Mouse (Mus musculus) limb, embryonic 10.5 days (tissue): ENCODE data around the gene Asic2. TPM values are rescaled to one million over a fixed set of nuclear protein-coding genes. Genes with fewer than 3 reads are reported as not detected.
A peak's percentile ranks its signal among the peaks of the same experiment; 100 is the strongest.

Experiments
- DNase-seq: peaks from one replicate; pipeline ENCODE4 v3.0.0-alpha.2; 2017; ENCODE audit warnings: low spot score
- H3K27ac ChIP-seq: fragments of 300-500 bp; sonication (generic); 2 replicates; pipeline ENCODE4 v1.5.1; 2016; ENCODE audit warnings: mild to moderate bottlenecking
- H3K27me3 ChIP-seq: fragments of 300-500 bp; sonication (generic); 2 replicates; pipeline ENCODE4 v1.6.1; 2016; ENCODE audit warnings: low read depth, mild to moderate bottlenecking; ENCODE audit not compliant: poor library complexity, severe bottlenecking
- H3K36me3 ChIP-seq: fragments of 300-500 bp; sonication (generic); 2 replicates; pipeline ENCODE4 v1.6.1; 2016; ENCODE audit warnings: mild to moderate bottlenecking, moderate library complexity
- H3K4me1 ChIP-seq: fragments of 300-500 bp; sonication (generic); 2 replicates; pipeline ENCODE4 v1.6.1; 2016
- H3K4me3 ChIP-seq: fragments of 300-500 bp; sonication (generic); 2 replicates; pipeline ENCODE4 v1.5.1; 2016; ENCODE audit warnings: mild to moderate bottlenecking, moderate library complexity
- H3K9me3 ChIP-seq: fragments of 300-500 bp; sonication (generic); replicated peaks from 2 replicates; pipeline ENCODE4 v1.6.1; 2016; ENCODE audit warnings: mild to moderate bottlenecking
- WGBS: fragments of 180-500 bp; shearing (Covaris S2); methylation state at CpG from one replicate; pipeline ENCODE4 v1.1.7; 2016; 5-methylcytosine and 5-hydroxymethylcytosine counted together
- polyA plus RNA-seq: library from polyadenylated mRNA; unstranded; fragments of >200 nt; fragmentation: Nextera tagmentation; extraction: Ambion mirVana; gene quantifications from 2 replicates; pipeline ENCODE4 v1.2.1, GENCODE M21; 2016

Gene Asic2
- polyA plus RNA-seq, 1 experiment from 2014 or later, result 1.1 TPM

- DNase-seq, result no peak
- Histone ChIP-seq H3K27ac (no peak overlapping the region), H3K9me3 (no peaks in the 10 kb centered on the region), H3K36me3 (no peaks in the 10 kb centered on the region), H3K4me3 (no peak overlapping the region), H3K4me1 (peaks cover 8% of the 10 kb centered on the region), H3K27me3 (no peaks in the 10 kb centered on the region)
- WGBS, result 37% methylated on average over 4 of the region's 4 CpGs
Measured at GRCm38 (mm10) chr11:81647828-81648227, 320.4 kb downstream of the Asic2 start.

GRCm38 (mm10) chr11:81645549-81645948 lies 322.7 kb downstream of the Asic2 start:
- Histone ChIP-seq H3K36me3 (no peaks in the 10 kb centered on the region), H3K4me1 (peaks cover 8% of the 10 kb centered on the region), H3K4me3 (no peak overlapping the region), H3K27ac (no peak overlapping the region), H3K27me3 (no peaks in the 10 kb centered on the region), H3K9me3 (no peaks in the 10 kb centered on the region)
- 86% methylated on average over 3 of the region's 3 CpGs for WGBS
- DNase-seq, result no peak

- H3K4me3 ChIP-seq, result no peak overlapping the region
- no peaks in the 10 kb centered on the region for H3K9me3 ChIP-seq
- H3K27ac ChIP-seq, result no peak overlapping the region
- WGBS, result 91% methylated on average over 9 of the region's 9 CpGs
- no peaks in the 10 kb centered on the region for H3K27me3 ChIP-seq
- no peaks in the 10 kb centered on the region for H3K36me3 ChIP-seq
- H3K4me1 ChIP-seq, result no peaks in the 10 kb centered on the region
- DNase-seq, result no peak
Measured at GRCm38 (mm10) chr11:81636356-81636755, 331.9 kb downstream of the Asic2 start.

GRCm38 (mm10) chr11:81634360-81635350 lies 333.6 kb downstream of the Asic2 start:
- DNase-seq, result peak; percentile 58
- Histone ChIP-seq H3K9me3 (no peaks in the 10 kb centered on the region), H3K4me1 (no peaks in the 10 kb centered on the region), H3K36me3 (no peaks in the 10 kb centered on the region), H3K4me3 (no peak overlapping the region), H3K27me3 (no peaks in the 10 kb centered on the region), H3K27ac (no peak overlapping the region)
- 63% methylated on average over 25 of the region's 25 CpGs for WGBS

GRCm38 (mm10) chr11:81625199-81625598 lies 343.1 kb downstream of the Asic2 start:
- Histone ChIP-seq H3K27me3 (no peaks in the 10 kb centered on the region), H3K4me3 (no peak overlapping the region), H3K4me1 (no peaks in the 10 kb centered on the region), H3K36me3 (no peaks in the 10 kb centered on the region), H3K27ac (no peak overlapping the region), H3K9me3 (no peaks in the 10 kb centered on the region)
- no peak for DNase-seq
- WGBS, result 75% methylated on average over 4 of the region's 4 CpGs

- no peak overlapping the region for H3K27ac ChIP-seq
- H3K4me1 ChIP-seq, result no peaks in the 10 kb centered on the region
- no peaks in the 10 kb centered on the region for H3K27me3 ChIP-seq
- H3K36me3 ChIP-seq, result no peaks in the 10 kb centered on the region
- no peaks in the 10 kb centered on the region for H3K9me3 ChIP-seq
- DNase-seq, result no peak
- no peak overlapping the region for H3K4me3 ChIP-seq
- 70% methylated on average over 6 of the region's 6 CpGs for WGBS
Measured at GRCm38 (mm10) chr11:81620516-81620915, 347.7 kb downstream of the Asic2 start.

- H3K36me3 ChIP-seq, result no peaks in the 10 kb centered on the region
- H3K27ac ChIP-seq, result no peak overlapping the region
- no peak for DNase-seq
- no peak overlapping the region for H3K4me3 ChIP-seq
- peaks cover 21% of the 10 kb centered on the region for H3K4me1 ChIP-seq
- peaks cover 22% of the 10 kb centered on the region for H3K27me3 ChIP-seq
- 80% methylated on average over 8 of the region's 8 CpGs for WGBS
- no peaks in the 10 kb centered on the region for H3K9me3 ChIP-seq
Measured at GRCm38 (mm10) chr11:81616437-81616836, 351.8 kb downstream of the Asic2 start.

- no peaks in the 10 kb centered on the region for H3K36me3 ChIP-seq
- H3K9me3 ChIP-seq, result no peaks in the 10 kb centered on the region
- DNase-seq, result no peak
- no peak overlapping the region for H3K27ac ChIP-seq
- 27% methylated on average over 10 of the region's 10 CpGs for WGBS
- H3K27me3 ChIP-seq, result peaks cover 34% of the 10 kb centered on the region
- peaks cover 21% of the 10 kb centered on the region for H3K4me1 ChIP-seq
- H3K4me3 ChIP-seq, result peak overlapping the region; percentile 43; the same call in 1 of the 2 replicates
Measured at GRCm38 (mm10) chr11:81613869-81614620, 354.2 kb downstream of the Asic2 start.

GRCm38 (mm10) chr11:81612798-81613540 lies 355.3 kb downstream of the Asic2 start:
- Histone ChIP-seq H3K27me3 (peaks cover 34% of the 10 kb centered on the region), H3K27ac (no peak overlapping the region), H3K4me1 (peaks cover 21% of the 10 kb centered on the region), H3K36me3 (no peaks in the 10 kb centered on the region), H3K4me3 (peak overlapping the region; percentile 43), H3K9me3 (no peaks in the 10 kb centered on the region)
- 2% methylated on average over 17 of the region's 17 CpGs for WGBS
- peak; percentile 85 for DNase-seq

- Histone ChIP-seq H3K4me3 (peak overlapping the region; percentile 43), H3K9me3 (no peaks in the 10 kb centered on the region)
- 10% methylated on average over 20 of the region's 20 CpGs for WGBS
Measured at GRCm38 (mm10) chr11:81611948-81612797, 356.1 kb downstream of the Asic2 start.

GRCm38 (mm10) chr11:81610506-81610905 lies 357.8 kb downstream of the Asic2 start:
- no peaks in the 10 kb centered on the region for H3K9me3 ChIP-seq
- H3K27me3 ChIP-seq, result peaks cover 34% of the 10 kb centered on the region
- H3K4me3 ChIP-seq, result no peak overlapping the region
- H3K36me3 ChIP-seq, result no peaks in the 10 kb centered on the region
- peaks cover 21% of the 10 kb centered on the region for H3K4me1 ChIP-seq
- 78% methylated on average over 5 of the region's 5 CpGs for WGBS
- DNase-seq, result no peak
- H3K27ac ChIP-seq, result no peak overlapping the region

More at GRCm38 (mm10) chr11:81611948-81612797, 356.1 kb downstream of the Asic2 start:
- H3K36me3 ChIP-seq, result no peaks in the 10 kb centered on the region
- peak; percentile 49 for DNase-seq
- H3K4me1 ChIP-seq, result peaks cover 21% of the 10 kb centered on the region
- H3K27me3 ChIP-seq, result peaks cover 34% of the 10 kb centered on the region
- no peak overlapping the region for H3K27ac ChIP-seq

- Histone ChIP-seq H3K27me3 (no peaks in the 10 kb centered on the region), H3K9me3 (no peaks in the 10 kb centered on the region), H3K27ac (no peak overlapping the region), H3K4me3 (no peak overlapping the region), H3K36me3 (no peaks in the 10 kb centered on the region), H3K4me1 (no peaks in the 10 kb centered on the region)
- WGBS, result 80% methylated on average over 4 of the region's 4 CpGs
- no peak for DNase-seq
Measured at GRCm38 (mm10) chr11:81602971-81603370, 365.3 kb downstream of the Asic2 start.
